ENCODE assay signal across 8 mouse cellular contexts in the genomic region with DNA sequence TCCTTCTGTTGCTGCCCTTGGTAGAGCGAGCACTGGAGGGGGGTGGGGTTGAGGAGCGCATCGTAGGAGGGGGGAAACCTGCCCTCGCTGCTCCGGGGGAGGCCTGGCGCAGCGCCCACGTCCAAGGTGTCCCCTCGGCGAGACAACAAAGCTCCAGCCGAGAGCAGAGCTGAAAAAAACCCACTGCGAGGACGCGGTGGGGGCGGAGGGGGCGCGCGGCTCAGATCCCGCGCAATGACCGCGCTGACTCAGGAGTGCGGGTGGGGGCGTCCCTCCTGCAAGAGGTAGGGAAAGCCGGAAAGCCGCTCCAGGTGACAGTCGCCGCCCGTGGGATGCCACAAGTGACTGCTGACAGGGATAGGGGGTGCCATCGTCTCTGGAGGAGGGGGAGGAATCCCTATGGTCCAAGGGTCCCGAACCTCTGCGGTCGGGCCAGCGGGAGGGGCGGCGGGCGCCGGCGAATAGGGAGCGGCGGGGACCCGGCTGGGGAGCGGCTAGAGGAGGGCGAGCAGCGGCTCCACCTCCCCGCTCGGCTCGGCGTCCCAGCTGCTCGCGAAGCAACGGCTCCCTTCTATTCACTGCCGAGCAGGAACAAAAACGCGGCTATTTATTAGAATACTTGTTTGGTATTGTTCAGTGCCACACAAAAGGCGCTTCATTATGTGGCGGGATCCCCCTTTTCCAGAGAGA. TPM values are rescaled to one million over a fixed set of nuclear protein-coding genes. Genes with fewer than 3 reads are reported as not detected.
DNase-seq lines count a peak whose midpoint lies in the region; ATAC-seq lines count a peak whose summit lies in the region.

No protein-coding gene starts in this region.

- peak; percentile 21 for DNase-seq in kidney, postnatal 10 days
- DNase-seq in kidney, postnatal 36 days, result no peak
- DNase-seq in embryo, embryonic 9.5 days (ENCODE audit: extremely low spot score), result peak; percentile 63
- DNase-seq in spleen, postnatal 4 days (ENCODE audit: low spot score in 2 of 2), result no peak
- DNase-seq in ovary, postnatal 36 days (ENCODE audit: low spot score), result no peak
- DNase-seq in c-Kit-positive CD71-positive TER-119-positive erythroid progenitor cells, embryonic 14.5 days (ENCODE audit: low spot score), result no peak

- WGBS in hindbrain, embryonic 13.5 days, result under 1% methylated on average over 49 of the region's 57 CpGs
- WGBS in midbrain, embryonic 16.5 days, result under 1% methylated on average over 56 of the region's 57 CpGs

- no peaks in the 10 kb centered on the region for H3K36me3 ChIP-seq in hindbrain, embryonic 13.5 days
- H3K36me3 ChIP-seq in midbrain, embryonic 16.5 days (ENCODE audit: control insufficient read depth, insufficient read depth, low read length), result no peaks in the 10 kb centered on the region

- ATAC-seq in hindbrain, embryonic 13.5 days (ENCODE audit: low FRiP score), result peak; percentile 49
- ATAC-seq in midbrain, embryonic 16.5 days, result peak; percentile 60

- H3K4me2 ChIP-seq in hindbrain, embryonic 13.5 days, result peak overlapping the region; percentile 60
- peak overlapping the region; percentile 58 for H3K4me2 ChIP-seq in midbrain, embryonic 16.5 days (ENCODE audit: low read length)

- H3K9ac ChIP-seq in hindbrain, embryonic 13.5 days, result peak overlapping the region; percentile 60
- peak overlapping the region; percentile 60 for H3K9ac ChIP-seq in midbrain, embryonic 16.5 days (ENCODE audit: low read depth, low read length)

- peak overlapping the region; percentile 77 for H3K27ac ChIP-seq in hindbrain, embryonic 13.5 days
- peak overlapping the region; percentile 76 for H3K27ac ChIP-seq in midbrain, embryonic 16.5 days (ENCODE audit: low read length)

- H3K27me3 ChIP-seq in hindbrain, embryonic 13.5 days, result peaks cover 99% of the 10 kb centered on the region
- H3K27me3 ChIP-seq in midbrain, embryonic 16.5 days (ENCODE audit: control insufficient read depth, insufficient read depth, low read depth, low read length), result peaks cover 49% of the 10 kb centered on the region

- peaks cover 42% of the 10 kb centered on the region for H3K4me1 ChIP-seq in hindbrain, embryonic 13.5 days (replicated peaks)
- H3K4me1 ChIP-seq in midbrain, embryonic 16.5 days (ENCODE audit: control insufficient read depth, insufficient read depth, low read length), result peaks cover 23% of the 10 kb centered on the region; the same call in 1 of the 2 replicates

- H3K4me3 ChIP-seq in hindbrain, embryonic 13.5 days, result peak overlapping the region; percentile 33
- peak overlapping the region; percentile 38 for H3K4me3 ChIP-seq in midbrain, embryonic 16.5 days (ENCODE audit: low read depth, low read length)

- H3K9me3 ChIP-seq in hindbrain, embryonic 13.5 days, result no peaks in the 10 kb centered on the region
- no peaks in the 10 kb centered on the region for H3K9me3 ChIP-seq in midbrain, embryonic 16.5 days (replicated peaks; ENCODE audit: control insufficient read depth, low read length, poor library complexity, severe bottlenecking)

RNA-seq across cellular contexts. Expression of gene Sox1, which starts 10.0 kb away (rescaled TPM):
- polyA plus RNA-seq in hindbrain, embryonic 13.5 days (2015; fragmentation: Nextera tagmentation; extraction: Ambion mirVana), result 2.0 and 2.4 TPM in 2 replicates
- polyA plus RNA-seq in midbrain, embryonic 16.5 days (2015; fragmentation: Nextera tagmentation; extraction: Ambion mirVana), result 1.6 and 2.2 TPM in 2 replicates

Comparison
In these comparisons a context has a peak if more than half of its experiments do, and no peak if none do; other contexts are left out.
1. DNase-seq: peak in kidney, postnatal 10 days (single experiment) and embryo, embryonic 9.5 days (single experiment); none in kidney, postnatal 36 days (0 of 2), spleen, postnatal 4 days (0 of 2), ovary, postnatal 36 days (single experiment) and c-Kit-positive CD71-positive TER-119-positive erythroid progenitor cells, embryonic 14.5 days (single experiment).